Mouse (Mus musculus) ES-Bruce4 (cell line): Measurements from ENCODE around the gene Commd9. TPM values are rescaled to one million over a fixed set of nuclear protein-coding genes. Genes with fewer than 3 reads are reported as not detected.

Experiments
- H3K27ac ChIP-seq: 2 replicates; pipeline ENCODE4 v1.5.1; 2012; ENCODE audit warnings: low read length, inconsistent platforms; ENCODE audit not compliant: insufficient read depth
- H3K27me3 ChIP-seq: 2 replicates; pipeline ENCODE4 v1.6.1; 2012; ENCODE audit warnings: mild to moderate bottlenecking, low read length, inconsistent platforms; ENCODE audit not compliant: control insufficient read depth, poor library complexity, insufficient read depth, severe bottlenecking
- H3K36me3 ChIP-seq: 2 replicates; pipeline ENCODE4 v1.6.1; 2012; ENCODE audit warnings: inconsistent platforms, mild to moderate bottlenecking, low read length, moderate library complexity; ENCODE audit not compliant: control insufficient read depth, poor library complexity, insufficient read depth, severe bottlenecking
- H3K4me1 ChIP-seq: one replicate; pipeline ENCODE4 v1.8.1; 2011; ENCODE audit warnings: low read length; ENCODE audit not compliant: control insufficient read depth, insufficient read depth
- H3K4me3 ChIP-seq: 2 replicates; pipeline ENCODE4 v1.5.1; 2011; ENCODE audit warnings: low read depth, mild to moderate bottlenecking, low read length
- H3K9ac ChIP-seq: 2 replicates; pipeline ENCODE4 v1.6.1; 2012; ENCODE audit warnings: low read depth, mild to moderate bottlenecking, inconsistent platforms; ENCODE audit not compliant: poor library complexity, severe bottlenecking
- H3K9me3 ChIP-seq: replicated peaks from 2 replicates; pipeline ENCODE4 v1.6.1; 2012; ENCODE audit warnings: mild to moderate bottlenecking, low read length, inconsistent platforms; ENCODE audit not compliant: control insufficient read depth, poor library complexity, insufficient read depth, severe bottlenecking
- CTCF ChIP-seq: IDR thresholded peaks from one replicate; pipeline ENCODE4 v1.8.1; 2011; ENCODE audit warnings: low read depth, low read length
- EP300 ChIP-seq: IDR thresholded peaks from 2 replicates; pipeline ENCODE4 v1.6.1; 2011; ENCODE audit warnings: low read depth, low read length; ENCODE audit not compliant: insufficient read depth
- POLR2A ChIP-seq: IDR thresholded peaks from one replicate; pipeline ENCODE4 v1.8.1; 2011; ENCODE audit warnings: low read length; ENCODE audit not compliant: insufficient read depth
- polyA plus RNA-seq: library from polyadenylated mRNA; stranded (reverse); fragments of >200 nt; gene quantifications from 2 replicates; pipeline ENCODE4 v1.2.4, GENCODE M21; 2011; ENCODE audit warnings: low read depth; ENCODE audit not compliant: missing spikeins, insufficient read depth, insufficient read length

The Commd9 gene
- polyA plus RNA-seq, 1 experiment = 32.2 TPM

- Histone ChIP-seq H3K27ac (no peak overlapping the region), H3K27me3 (no peaks in the 10 kb centered on the region), H3K9ac (no peak overlapping the region)
Observed at GRCm38 (mm10) chr2:101907386-101908022, 21.5 kb downstream of the Commd9 start.

DNA sequence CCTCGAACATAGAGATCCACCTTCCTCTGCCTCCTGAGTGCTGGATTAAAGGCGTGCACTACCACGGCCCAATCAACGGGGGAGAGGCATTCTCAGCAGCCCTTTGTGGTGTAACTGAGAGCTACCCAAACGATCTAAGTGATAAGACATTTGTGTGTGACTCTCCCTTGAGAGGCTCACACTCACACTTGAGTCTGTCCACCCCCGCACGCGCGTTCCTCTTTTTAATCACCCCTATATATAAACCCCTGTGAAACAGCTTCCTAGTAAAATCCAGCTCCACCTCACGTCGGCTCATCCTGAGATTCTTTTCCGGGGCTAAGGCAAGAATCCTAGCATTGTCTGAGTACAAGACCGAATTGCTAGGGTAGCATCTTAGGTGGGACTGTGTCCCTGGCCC lies 22.7 kb downstream of the Commd9 start:
- Histone ChIP-seq H3K9me3 (no peaks in the 10 kb centered on the region), H3K27me3 (no peaks in the 10 kb centered on the region), H3K36me3 (no peaks in the 10 kb centered on the region), H3K4me3 (no peak overlapping the region), H3K9ac (no peak overlapping the region), H3K4me1 (peaks cover 2% of the 10 kb centered on the region), H3K27ac (no peak overlapping the region)
- TF ChIP-seq EP300 (no peak), CTCF (no peak), POLR2A (no peak)

More at GRCm38 (mm10) chr2:101907386-101908022, 21.5 kb downstream of the Commd9 start:
- Histone ChIP-seq H3K36me3 (no peaks in the 10 kb centered on the region), H3K4me1 (peaks cover 2% of the 10 kb centered on the region), H3K9me3 (no peaks in the 10 kb centered on the region), H3K4me3 (no peak overlapping the region)
- TF ChIP-seq EP300 (no peak), CTCF (no peak), POLR2A (no peak)

GRCm38 (mm10) chr2:101909326-101910080 lies 23.5 kb downstream of the Commd9 start:
- no peak overlapping the region for H3K9ac ChIP-seq
- no peak overlapping the region for H3K4me3 ChIP-seq
- no peaks in the 10 kb centered on the region for H3K9me3 ChIP-seq
- H3K4me1 ChIP-seq = peaks cover 2% of the 10 kb centered on the region
- H3K27ac ChIP-seq = no peak overlapping the region
- TF ChIP-seq CTCF (no peak), POLR2A (no peak), EP300 (no peak)
- no peaks in the 10 kb centered on the region for H3K27me3 ChIP-seq
- no peaks in the 10 kb centered on the region for H3K36me3 ChIP-seq

DNA sequence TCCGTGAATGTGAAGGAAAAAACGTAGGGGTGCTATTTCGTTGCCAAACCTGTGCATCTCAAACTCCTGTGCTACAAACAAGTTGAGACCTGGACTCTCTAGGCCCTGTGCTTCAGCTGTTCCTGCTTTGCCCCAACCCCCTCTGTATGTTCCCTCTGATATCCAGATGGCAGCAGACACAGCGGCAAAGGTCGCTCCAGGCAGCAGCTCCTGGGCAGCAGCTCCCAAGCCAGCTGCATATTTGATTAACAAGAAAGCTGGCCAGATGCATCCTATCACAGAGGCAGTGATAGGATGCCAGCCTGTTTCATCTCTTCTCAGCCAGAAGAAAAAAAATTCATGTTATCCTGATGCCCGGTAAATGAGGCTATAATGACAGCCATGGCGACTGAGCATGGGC lies 32.5 kb downstream of the Commd9 start:
- H3K4me1 ChIP-seq = no peaks in the 10 kb centered on the region
- no peak overlapping the region for H3K4me3 ChIP-seq
- H3K27me3 ChIP-seq = no peaks in the 10 kb centered on the region
- no peak overlapping the region for H3K9ac ChIP-seq
- no peak for TF ChIP-seq CTCF
- no peaks in the 10 kb centered on the region for H3K9me3 ChIP-seq
- H3K36me3 ChIP-seq = no peaks in the 10 kb centered on the region
- H3K27ac ChIP-seq = no peak overlapping the region

- TF ChIP-seq CTCF (no peak), EP300 (no peak), POLR2A (no peak)
- Histone ChIP-seq H3K27me3 (no peaks in the 10 kb centered on the region), H3K9me3 (no peaks in the 10 kb centered on the region), H3K36me3 (no peaks in the 10 kb centered on the region), H3K4me3 (no peak overlapping the region), H3K4me1 (no peaks in the 10 kb centered on the region), H3K27ac (no peak overlapping the region), H3K9ac (no peak overlapping the region)
Observed at GRCm38 (mm10) chr2:101920136-101920554, 34.1 kb downstream of the Commd9 start.

GRCm38 (mm10) chr2:101922302-101922701 lies 36.3 kb downstream of the Commd9 start:
- no peaks in the 10 kb centered on the region for H3K4me1 ChIP-seq
- H3K36me3 ChIP-seq = no peaks in the 10 kb centered on the region

More at GRCm38 (mm10) chr2:101922302-101922701, 36.3 kb downstream of the Commd9 start:
- no peaks in the 10 kb centered on the region for H3K9me3 ChIP-seq
- no peaks in the 10 kb centered on the region; the same call in 1 of the 2 replicates for H3K27me3 ChIP-seq
- TF ChIP-seq POLR2A (no peak), EP300 (no peak), CTCF (no peak)
- H3K4me3 ChIP-seq = no peak overlapping the region
- no peak overlapping the region for H3K9ac ChIP-seq
- H3K27ac ChIP-seq = no peak overlapping the region
